Mouse (Mus musculus) left cerebral cortex, postnatal 4 days (tissue): ENCODE results near the gene Phf11d. TPM values are rescaled to one million over a fixed set of nuclear protein-coding genes. Genes with fewer than 3 reads are reported as not detected.
"Not testable (repeated sequence)": the region's sequence is repeated elsewhere in the genome, so short reads cannot be mapped to it uniquely, and the experiment has no call there.

ENCODE experiments used
- DNase-seq: peaks from one replicate; pipeline ENCODE4 v3.0.0-alpha.2; 2022
- intact Hi-C: fragments of 180-260 bp; cut with DNase I; formaldehyde crosslinking; loops from one replicate; pipeline ENCODE4 v1.15.1; 2025
- total RNA-seq, 2 experiments: library from RNA; stranded (reverse); gene quantifications; 2 replicates each; pipeline ENCODE4 v1.2.3; 2021

Gene Phf11d
- under 1 TPM; 0.28 to 0.46 TPM for total RNA-seq

- no peak for DNase-seq
- intact Hi-C loops, result no loop called here
These were observed at the start of gene Phf11d for GRCm38 (mm10) chr14:59365244-59365644. Gene Phf11d, minus strand, starts transcription at chr14:59365470.

DNA sequence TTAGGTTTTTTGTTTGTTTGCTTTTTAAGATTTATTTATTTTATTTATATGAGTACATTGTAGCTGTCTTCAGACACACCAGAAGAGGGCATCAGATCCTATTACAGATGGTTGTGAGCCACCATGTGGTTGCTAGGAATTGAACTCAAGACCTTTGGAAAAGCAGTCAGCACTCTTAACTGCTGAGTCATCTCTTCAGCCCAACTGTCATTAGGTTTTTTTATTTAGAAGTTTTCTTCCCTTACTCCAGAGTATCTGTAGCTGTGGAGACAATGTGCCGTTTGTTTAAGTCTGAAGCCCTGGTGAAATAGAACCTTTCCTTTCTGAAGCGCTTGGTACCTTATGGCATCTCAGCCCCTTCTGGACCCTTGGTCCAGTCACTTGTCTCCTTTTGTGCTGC is 49.7 kb upstream of the Phf11d start:
- DNase-seq, intact Hi-C loops: not testable (repeated sequence)

DNA sequence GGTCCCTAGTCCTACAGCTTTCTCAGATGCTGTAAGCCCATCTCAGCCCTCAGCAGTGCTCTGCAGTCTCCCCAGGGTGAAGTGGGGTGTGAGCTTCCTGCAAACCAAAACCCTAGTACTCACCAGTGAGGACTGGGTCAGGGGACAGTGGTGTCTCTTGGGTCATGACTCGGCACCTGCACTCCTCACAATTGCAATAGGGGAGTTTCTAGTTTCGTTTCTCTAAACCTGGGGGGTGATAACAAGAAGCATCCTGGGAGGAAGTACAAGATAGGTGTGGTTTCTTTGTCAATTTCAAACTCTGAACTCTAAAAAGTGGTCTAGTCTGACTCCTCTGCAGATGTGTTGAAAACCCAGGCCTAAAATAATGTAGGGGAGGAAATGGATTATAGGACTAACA is 31.7 kb upstream of the Phf11d start:
- intact Hi-C loops, result no loop called here
- no peak for DNase-seq

GRCm38 (mm10) chr14:59395281-59395680 is 30.0 kb upstream of the Phf11d start, which contains the start of gene Phf11c:
Gene Phf11c, minus strand, starts transcription at chr14:59395381.
- intact Hi-C loops, result no loop called here
- DNase-seq, result no peak

DNA sequence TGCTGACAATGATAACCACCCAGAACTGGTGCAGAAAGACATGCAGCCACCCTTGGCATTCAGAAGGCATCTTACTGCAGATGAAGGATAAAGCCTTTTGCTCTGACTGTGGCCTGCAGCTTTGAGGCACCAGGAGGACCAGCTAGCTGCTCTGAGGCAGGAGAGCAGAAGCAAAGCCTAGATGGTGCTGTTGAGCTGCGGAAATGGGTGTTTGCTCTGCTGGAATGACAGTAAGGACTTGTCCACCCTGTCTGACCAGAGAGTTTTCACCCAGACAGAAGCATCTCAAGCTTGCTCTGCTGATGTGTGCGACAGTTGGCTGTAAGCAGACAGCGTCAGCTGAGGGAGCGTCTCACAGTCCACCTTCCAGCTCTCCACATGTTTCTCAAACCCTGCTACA is 24.9 kb upstream of the Phf11d start:
- intact Hi-C loops, DNase-seq: not testable (repeated sequence)

- no peak for DNase-seq
- intact Hi-C loops, result loop anchor here (10.0 kb wide), 1 partner anchor 165 kb away; no protein-coding TSS in a partner anchor
These were observed 24.3 kb upstream of the Phf11d start for GRCm38 (mm10) chr14:59389532-59389931.

GRCm38 (mm10) chr14:59370348-59371068 is 5.2 kb upstream of the Phf11d start:
- intact Hi-C loops, result no loop called here
- no peak for DNase-seq

- no peak for DNase-seq
- intact Hi-C loops, result no loop called here
These were observed 1.3 kb upstream of the Phf11d start for GRCm38 (mm10) chr14:59366386-59367105.

DNA sequence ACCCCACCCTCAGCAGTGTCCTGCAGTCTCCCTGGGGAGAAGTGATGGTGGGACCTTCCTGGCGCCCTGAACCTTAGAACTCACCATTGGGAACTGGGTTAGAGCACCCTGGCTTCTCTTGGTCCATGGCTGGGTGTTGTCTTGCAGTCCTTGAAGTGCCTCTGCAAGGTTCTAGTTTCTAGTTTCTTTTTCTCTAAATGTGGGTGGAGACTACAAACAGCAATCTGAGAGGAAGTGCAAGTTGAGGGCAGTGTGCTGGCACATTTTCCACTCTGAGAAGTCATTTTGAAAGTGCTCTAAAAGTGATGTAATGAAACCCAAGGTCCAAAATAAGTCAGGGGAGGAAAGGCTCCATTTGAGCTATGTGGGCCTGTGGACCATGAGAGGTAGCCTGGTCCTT is 24.1 kb downstream of the Phf11d start, which contains the start of gene Phf11b:
Gene Phf11b, minus strand, starts transcription at position 163 of the 400 bp plus-strand sequence.
- DNase-seq, intact Hi-C loops: not testable (repeated sequence)

DNA sequence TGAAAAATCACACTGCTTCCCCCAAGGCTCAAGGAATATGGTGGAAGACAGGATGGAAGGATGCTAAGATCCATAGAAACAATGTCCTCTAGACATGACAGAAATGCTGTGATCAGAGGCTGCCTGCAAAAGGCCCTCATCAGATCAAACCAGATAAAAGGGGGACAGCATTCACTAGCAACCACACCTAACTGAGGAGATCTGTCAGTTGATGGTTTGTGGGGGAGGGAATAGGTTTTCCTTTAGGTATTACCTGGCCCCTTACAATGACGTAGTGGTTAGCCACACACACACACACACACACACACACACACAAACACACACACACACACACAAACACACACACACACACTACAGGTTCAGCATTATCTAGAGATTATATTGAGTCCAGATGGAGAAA is 25.7 kb downstream of the Phf11d start:
- intact Hi-C loops, result no loop called here
- no peak for DNase-seq

- DNase-seq, intact Hi-C loops: not testable (repeated sequence)
These were observed 29.2 kb downstream of the Phf11d start for GRCm38 (mm10) chr14:59336056-59336455.

DNA sequence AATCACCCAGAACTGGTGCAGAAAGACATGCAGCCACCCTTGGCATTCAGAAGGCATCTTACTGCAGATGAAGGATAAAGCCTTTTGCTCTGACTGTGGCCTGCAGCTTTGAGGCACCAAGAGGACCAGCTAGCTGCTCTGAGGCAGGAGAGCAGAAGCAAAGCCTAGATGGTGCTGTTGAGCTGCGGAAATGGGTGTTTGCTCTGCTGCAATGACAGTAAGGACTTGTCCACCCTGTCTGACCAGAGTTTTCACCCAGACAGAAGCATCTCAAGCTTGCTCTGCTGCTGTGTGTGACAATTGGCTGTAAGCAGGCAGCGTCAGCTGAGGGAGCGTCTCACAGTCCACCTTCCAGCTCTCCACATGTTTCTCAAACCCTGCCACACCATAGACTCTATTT is 34.8 kb downstream of the Phf11d start:
- DNase-seq, result peak; percentile 20
- intact Hi-C loops, result not testable (repeated sequence)

- DNase-seq, intact Hi-C loops: not testable (repeated sequence)
These were observed 45.3 kb downstream of the Phf11d start for GRCm38 (mm10) chr14:59319970-59320369.

- DNase-seq, intact Hi-C loops: not testable (repeated sequence)
These were observed 46.2 kb downstream of the Phf11d start for GRCm38 (mm10) chr14:59319036-59319435.

Other genes with a start within 250 kb of the Phf11d start
- gene 1700129C05Rik, start 222.6 kb downstream of the Phf11d start, total RNA-seq, result not detected
- gene Gm5142, start 186.7 kb downstream of the Phf11d start, total RNA-seq, result not detected
- 10 to 100 TPM; 43.7 to 48.6 TPM for gene Rcbtb1, start 164.3 kb downstream of the Phf11d start, total RNA-seq
- gene Gm6904, start 105.3 kb downstream of the Phf11d start, total RNA-seq, result not detected
- not detected for gene Phf11a, start 67.9 kb downstream of the Phf11d start, total RNA-seq
- gene Phf11b, start 24.1 kb downstream of the Phf11d start, total RNA-seq, result not detected
- gene Phf11c, start 29.9 kb upstream of the Phf11d start, total RNA-seq, result under 1 TPM; 0.14 to 0.48 TPM
- 1 to 10 TPM; 4.6 to 5.8 TPM for gene Setdb2, start 75.4 kb upstream of the Phf11d start, total RNA-seq
- gene Cab39l, start 75.5 kb upstream of the Phf11d start, total RNA-seq, result 10 to 100 TPM; 14.5 to 17.4 TPM
- 10 to 100 TPM; 28.3 to 31.5 TPM for gene Cdadc1, start 232.5 kb upstream of the Phf11d start, total RNA-seq